Mouse (Mus musculus): ENCODE results near the gene 0610012G03Rik.
A peak's percentile ranks its signal among the peaks of the same experiment; 100 is the strongest.

Gene 0610012G03Rik

DNA sequence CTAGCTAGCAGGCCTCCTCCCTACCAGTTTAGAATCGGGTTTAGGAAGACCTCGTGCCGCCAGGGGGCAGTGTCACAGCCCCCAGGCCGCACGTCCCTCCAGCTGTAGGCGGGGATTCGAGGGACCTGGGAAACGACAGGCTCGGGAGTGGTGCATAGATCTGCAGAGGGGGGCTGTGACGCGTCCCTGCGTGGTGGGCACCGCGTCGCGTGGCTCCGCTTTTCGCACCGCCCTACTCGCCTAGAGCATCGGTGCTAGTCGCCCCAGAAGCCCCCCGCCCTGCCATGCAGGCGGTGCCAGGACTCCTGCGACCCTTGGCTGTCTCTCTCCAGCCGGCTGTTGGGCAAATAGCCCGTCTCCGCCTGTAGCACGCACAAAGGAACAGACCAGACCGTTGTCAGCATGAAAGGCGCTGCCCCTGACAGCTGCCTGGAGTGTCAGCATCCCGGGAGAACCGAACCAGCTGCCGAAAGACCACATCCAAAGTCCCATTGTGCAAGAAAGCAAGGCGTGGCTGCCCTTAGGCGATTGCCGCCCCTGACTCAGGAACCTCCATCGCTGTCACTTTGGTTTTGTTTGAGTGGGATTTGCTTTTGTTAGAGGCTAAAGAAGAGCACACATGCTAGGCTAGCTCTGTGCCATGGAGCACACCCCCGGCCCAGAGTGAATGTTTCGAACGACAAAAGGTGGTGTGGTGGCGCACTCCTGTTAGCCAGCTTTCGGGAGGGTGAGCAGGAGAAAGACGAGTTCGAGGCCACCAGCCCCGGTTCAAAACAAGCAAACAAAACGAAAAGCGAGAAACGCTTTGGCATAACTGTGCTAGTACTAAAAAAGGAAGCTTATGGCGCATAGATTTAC is 15.2 kb downstream of the 0610012G03Rik start:
- DNase-seq (ENCODE audit: low read depth, low spot score), result no peak

GRCm38 (mm10) chr16:31932255-31932654 is 16.0 kb downstream of the 0610012G03Rik start:
- no peak for DNase-seq (ENCODE audit: low read depth, low spot score)

- DNase-seq (ENCODE audit: low read depth, low spot score), result no peak
These were observed 17.0 kb downstream of the 0610012G03Rik start for GRCm38 (mm10) chr16:31931330-31931729.

DNA sequence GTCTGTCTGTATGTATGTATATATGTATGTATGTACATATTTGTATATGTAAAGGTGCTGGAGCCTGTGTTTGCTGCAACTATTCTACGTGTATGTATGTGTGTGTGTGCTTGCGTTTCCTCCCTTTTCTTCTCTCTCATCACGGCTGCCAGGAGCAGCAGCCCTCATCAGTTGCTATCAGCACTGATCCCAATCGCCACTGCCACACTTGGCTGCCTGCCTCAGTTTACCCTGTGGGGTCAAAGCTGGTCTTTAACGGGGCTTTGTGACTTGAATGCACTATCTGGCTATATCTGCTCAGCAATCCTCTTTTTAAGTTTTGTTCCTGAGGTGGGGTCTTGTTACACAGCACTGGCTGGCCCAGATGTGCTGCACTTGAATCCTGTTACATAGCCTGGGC is 20.9 kb downstream of the 0610012G03Rik start:
- no peak for DNase-seq (ENCODE audit: low read depth, low spot score)

DNA sequence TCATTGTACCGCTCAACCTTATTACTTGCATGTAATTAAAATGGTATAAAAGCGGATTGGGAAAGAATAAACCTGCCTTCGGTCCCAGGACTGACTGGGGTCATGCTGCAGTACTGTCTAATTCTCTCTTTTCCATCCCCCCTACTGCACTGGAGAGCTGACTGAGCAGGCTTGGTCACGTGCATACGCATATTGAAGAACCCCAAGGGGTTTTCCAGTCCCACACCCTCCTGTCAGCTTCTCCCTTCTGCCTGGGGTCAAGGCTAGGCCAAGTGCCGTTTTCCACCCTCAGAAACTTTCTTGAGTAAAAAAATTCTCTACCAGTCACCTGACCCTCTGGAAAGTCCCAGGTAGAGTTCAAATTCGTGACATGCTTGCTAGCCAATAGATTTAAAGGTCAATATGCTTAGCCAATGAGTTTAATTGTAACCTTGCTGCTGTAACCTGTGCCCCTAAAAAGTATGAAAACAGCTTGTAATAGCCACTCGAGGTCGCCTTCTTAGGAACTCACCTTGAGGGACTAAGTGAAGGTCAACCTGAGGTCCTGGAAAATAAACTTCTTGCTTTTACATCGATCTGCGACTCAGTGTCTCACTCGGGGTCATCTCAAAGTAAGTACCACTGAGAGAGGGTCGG is 21.6 kb downstream of the 0610012G03Rik start:
- peak; percentile 90 for DNase-seq (ENCODE audit: low read depth, low spot score)

- no peak for DNase-seq (ENCODE audit: low read depth, low spot score)
These were observed 22.2 kb downstream of the 0610012G03Rik start for GRCm38 (mm10) chr16:31926091-31926490.

- no peak for DNase-seq (ENCODE audit: low read depth, low spot score)
These were observed 23.9 kb downstream of the 0610012G03Rik start for GRCm38 (mm10) chr16:31924368-31924767.

- peak; percentile 77 for DNase-seq (ENCODE audit: low read depth, low spot score)
These were observed 30.0 kb downstream of the 0610012G03Rik start for GRCm38 (mm10) chr16:31918248-31918724.

DNA sequence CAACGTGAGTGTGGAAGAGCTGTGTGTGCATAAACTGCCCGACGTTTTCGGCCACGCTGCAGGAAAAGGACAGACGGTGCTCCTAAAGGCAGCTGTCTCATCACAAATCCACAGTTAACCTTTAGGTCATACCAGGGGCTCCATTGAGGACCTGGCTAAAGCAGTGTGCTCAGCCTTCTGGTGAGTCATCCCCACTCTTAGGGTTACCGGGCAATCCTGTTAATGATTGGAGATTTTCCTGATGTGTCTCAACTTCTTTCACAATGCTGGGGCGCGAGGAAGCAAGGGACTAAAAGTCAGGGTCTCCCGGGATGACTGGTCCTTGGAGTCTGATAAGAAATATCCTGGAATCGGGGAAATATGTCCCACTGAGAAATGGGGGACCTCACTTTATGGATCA is 30.5 kb downstream of the 0610012G03Rik start:
- DNase-seq (ENCODE audit: low read depth, low spot score), result no peak

GRCm38 (mm10) chr16:31910281-31910847 is 37.9 kb downstream of the 0610012G03Rik start:
- no peak for DNase-seq (ENCODE audit: low read depth, low spot score)

DNA sequence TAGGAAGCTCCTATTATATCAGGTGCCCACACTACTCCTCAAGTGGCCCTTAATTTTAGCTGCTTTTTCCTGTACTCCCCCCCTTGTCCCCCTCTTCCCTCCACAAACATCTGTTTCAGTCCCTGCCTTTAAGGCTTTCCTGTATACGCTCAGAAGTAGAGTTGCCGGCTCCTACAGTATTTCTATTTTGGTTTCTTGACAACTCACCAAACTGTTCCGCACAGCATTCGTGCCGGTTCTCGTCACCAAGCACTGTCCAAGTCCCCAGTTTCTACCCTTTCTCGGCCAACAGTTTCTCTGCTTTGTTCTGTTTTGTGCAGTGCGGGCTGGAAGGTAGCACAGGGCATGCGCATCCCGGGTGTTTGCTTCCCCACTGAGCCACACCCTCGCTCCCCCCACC is 39.3 kb downstream of the 0610012G03Rik start:
- no peak for DNase-seq (ENCODE audit: low read depth, low spot score)

DNA sequence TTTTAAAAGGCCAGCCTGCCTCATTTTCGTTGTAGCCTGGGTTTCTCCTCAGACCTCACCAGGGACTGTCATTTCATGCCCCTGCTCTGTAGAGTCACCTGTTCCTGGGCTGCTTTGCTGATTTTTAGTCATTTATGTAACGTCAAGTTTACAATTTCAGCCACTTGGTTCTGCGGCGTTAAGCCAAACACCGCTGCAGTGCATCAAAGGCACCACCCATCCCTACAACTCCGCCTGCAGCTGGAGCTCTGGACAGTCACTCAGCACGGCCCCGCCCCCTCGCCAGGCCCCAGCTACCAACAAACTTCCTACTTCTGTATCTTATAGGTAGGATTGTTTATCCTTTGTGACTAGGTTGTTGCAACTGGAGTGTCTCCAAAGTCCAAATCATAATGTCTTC is 41.4 kb downstream of the 0610012G03Rik start:
- peak; percentile 57 for DNase-seq (ENCODE audit: low read depth, low spot score)

- DNase-seq (ENCODE audit: low read depth, low spot score), result no peak
These were observed 42.1 kb downstream of the 0610012G03Rik start for GRCm38 (mm10) chr16:31905891-31906825.

GRCm38 (mm10) chr16:31905331-31905730 is 43.0 kb downstream of the 0610012G03Rik start:
- peak; percentile 17 for DNase-seq (ENCODE audit: low read depth, low spot score)

GRCm38 (mm10) chr16:31903239-31903638 is 45.1 kb downstream of the 0610012G03Rik start:
- DNase-seq (ENCODE audit: low read depth, low spot score), result no peak

GRCm38 (mm10) chr16:31901886-31902285 is 46.4 kb downstream of the 0610012G03Rik start:
- no peak for DNase-seq (ENCODE audit: low read depth, low spot score)

- no peak for DNase-seq (ENCODE audit: low read depth, low spot score)
These were observed 49.6 kb downstream of the 0610012G03Rik start for GRCm38 (mm10) chr16:31898546-31899326.
